Mouse (Mus musculus): ENCODE measurements around the gene Pigk. TPM values are rescaled to one million over a fixed set of nuclear protein-coding genes. Genes with fewer than 3 reads are reported as not detected.

Gene Pigk
- polyA plus RNA-seq, 1 experiment from 2014 or later, result 49.1 TPM

DNA sequence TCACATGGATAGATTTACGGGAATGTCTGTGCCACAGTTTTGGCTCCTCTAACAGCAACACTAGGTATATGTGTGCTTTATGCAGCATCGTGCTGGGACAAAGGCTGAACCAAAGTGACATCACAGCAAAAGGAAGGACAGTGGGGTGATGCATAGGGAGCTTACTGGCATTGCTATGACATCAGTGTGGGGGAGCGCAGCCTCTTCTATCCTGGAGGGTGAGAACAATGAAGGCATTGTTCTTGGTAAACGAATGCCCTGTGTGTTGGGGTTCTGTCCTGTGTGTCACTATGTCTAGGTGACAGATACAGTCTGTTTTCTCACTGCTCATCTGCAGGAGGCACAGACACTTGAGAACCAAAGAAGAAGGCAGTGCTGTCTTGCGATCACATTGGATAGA lies 285.0 kb downstream of the Pigk start:
- no peaks in the 10 kb centered on the region for H3K36me3 ChIP-seq (replicated peaks; ENCODE audit: control insufficient read depth, insufficient read depth, low read depth, low read length)
- H3K27ac ChIP-seq (replicated peaks; ENCODE audit: low read depth, low read length), result no peak overlapping the region
- H3K4me2 ChIP-seq (ENCODE audit: low read depth, low read length), result no peak overlapping the region
- H3K27me3 ChIP-seq (ENCODE audit: control insufficient read depth, insufficient read depth, low read length), result no peaks in the 10 kb centered on the region
- ATAC-seq (replicated peaks; ENCODE audit: insufficient number of reproducible peaks, low FRiP score, low TSS enrichment, low read depth), result 0 out of 2 replicates have a peak, but pooled peaks have one; percentile 29
- DNase-seq (ENCODE audit: low spot score), result no peak
- WGBS, result 58% methylated on average over 5 of the region's 5 CpGs
- H3K4me1 ChIP-seq (ENCODE audit: control insufficient read depth, insufficient read depth, low read length), result no peaks in the 10 kb centered on the region
- no peak overlapping the region for H3K4me3 ChIP-seq (ENCODE audit: low read depth, low read length)
- H3K9ac ChIP-seq (replicated peaks; ENCODE audit: low read length), result no peak overlapping the region
- H3K9me3 ChIP-seq (replicated peaks; ENCODE audit: control insufficient read depth, low read length), result no peaks in the 10 kb centered on the region

- H3K27ac ChIP-seq (replicated peaks; ENCODE audit: low read depth, low read length), result no peak overlapping the region
- H3K9me3 ChIP-seq (replicated peaks; ENCODE audit: control insufficient read depth, low read length), result no peaks in the 10 kb centered on the region
- ATAC-seq (replicated peaks; ENCODE audit: insufficient number of reproducible peaks, low FRiP score, low TSS enrichment, low read depth) (no peak), DNase-seq (ENCODE audit: low spot score) (no peak)
- no peaks in the 10 kb centered on the region for H3K4me1 ChIP-seq (ENCODE audit: control insufficient read depth, insufficient read depth, low read length)
- H3K9ac ChIP-seq (replicated peaks; ENCODE audit: low read length), result no peak overlapping the region
- WGBS, result 90% methylated on average over 6 of the region's 6 CpGs
- no peak overlapping the region for H3K4me3 ChIP-seq (ENCODE audit: low read depth, low read length)
- H3K27me3 ChIP-seq (ENCODE audit: control insufficient read depth, insufficient read depth, low read length), result no peaks in the 10 kb centered on the region
- no peaks in the 10 kb centered on the region for H3K36me3 ChIP-seq (replicated peaks; ENCODE audit: control insufficient read depth, insufficient read depth, low read depth, low read length)
- H3K4me2 ChIP-seq (ENCODE audit: low read depth, low read length), result no peak overlapping the region
These were observed 293.0 kb downstream of the Pigk start for GRCm38 (mm10) chr3:153006893-153007292.

DNA sequence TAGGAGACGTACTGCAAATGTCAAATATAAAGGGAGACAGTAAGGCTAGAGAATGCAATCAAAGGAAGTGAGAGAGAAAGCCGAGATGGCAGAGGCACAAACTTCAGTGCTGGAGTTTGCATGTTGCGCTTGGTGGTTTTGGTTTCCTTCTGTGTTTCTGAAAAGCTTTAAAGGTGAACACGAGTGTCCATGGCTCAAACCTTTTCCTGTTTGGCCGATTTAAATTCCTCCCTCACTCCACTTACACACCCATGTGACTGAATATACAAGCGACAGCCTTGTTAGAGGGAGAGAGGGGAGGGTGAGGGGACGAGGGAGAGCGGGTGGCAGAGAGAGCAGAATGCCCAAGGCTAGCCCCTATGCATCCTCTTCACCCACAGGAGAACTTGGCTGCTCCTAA lies 302.5 kb downstream of the Pigk start:
- H3K9ac ChIP-seq (replicated peaks; ENCODE audit: low read length), result no peak overlapping the region
- no peak overlapping the region for H3K4me3 ChIP-seq (ENCODE audit: low read depth, low read length)
- no peaks in the 10 kb centered on the region for H3K4me1 ChIP-seq (ENCODE audit: control insufficient read depth, insufficient read depth, low read length)
- no peak overlapping the region for H3K27ac ChIP-seq (replicated peaks; ENCODE audit: low read depth, low read length)
- ATAC-seq (replicated peaks; ENCODE audit: insufficient number of reproducible peaks, low FRiP score, low TSS enrichment, low read depth) (no peak), DNase-seq (ENCODE audit: low spot score) (no peak)
- 58% methylated on average over 8 of the region's 8 CpGs for WGBS
- H3K4me2 ChIP-seq (ENCODE audit: low read depth, low read length), result no peak overlapping the region
- no peaks in the 10 kb centered on the region for H3K9me3 ChIP-seq (replicated peaks; ENCODE audit: control insufficient read depth, low read length)
- no peaks in the 10 kb centered on the region for H3K27me3 ChIP-seq (ENCODE audit: control insufficient read depth, insufficient read depth, low read length)
- H3K36me3 ChIP-seq (replicated peaks; ENCODE audit: control insufficient read depth, insufficient read depth, low read depth, low read length), result no peaks in the 10 kb centered on the region

DNA sequence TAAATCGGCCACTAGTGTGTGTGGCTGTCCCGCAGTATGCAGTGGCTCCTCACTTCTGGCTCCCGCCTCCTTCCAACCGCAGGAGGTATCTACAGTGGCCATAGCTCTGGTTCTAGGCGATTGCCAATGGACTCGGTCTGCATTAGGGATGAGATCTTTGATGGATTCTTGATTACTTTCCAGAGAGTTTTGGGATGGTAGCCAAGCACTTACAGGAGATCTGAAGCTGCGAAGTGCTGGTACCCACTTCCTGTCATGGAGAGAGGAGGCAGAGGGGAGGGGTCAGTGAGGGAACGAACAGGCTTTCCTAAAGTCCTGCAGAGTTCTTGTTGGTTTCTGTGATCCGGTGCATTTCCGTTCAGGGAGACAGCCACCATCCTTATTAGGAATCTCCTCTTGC lies 304.2 kb downstream of the Pigk start:
- WGBS, result 72% methylated on average over 10 of the region's 10 CpGs
- Histone ChIP-seq H3K36me3 (replicated peaks; ENCODE audit: control insufficient read depth, insufficient read depth, low read depth, low read length) (no peaks in the 10 kb centered on the region), H3K9me3 (replicated peaks; ENCODE audit: control insufficient read depth, low read length) (no peaks in the 10 kb centered on the region), H3K27ac (replicated peaks; ENCODE audit: low read depth, low read length) (no peak overlapping the region), H3K9ac (replicated peaks; ENCODE audit: low read length) (no peak overlapping the region), H3K4me1 (ENCODE audit: control insufficient read depth, insufficient read depth, low read length) (no peaks in the 10 kb centered on the region), H3K4me2 (ENCODE audit: low read depth, low read length) (no peak overlapping the region), H3K4me3 (ENCODE audit: low read depth, low read length) (no peak overlapping the region), H3K27me3 (ENCODE audit: control insufficient read depth, insufficient read depth, low read length) (no peaks in the 10 kb centered on the region)
- no peak for DNase-seq (ENCODE audit: low spot score)
- no peak for ATAC-seq (replicated peaks; ENCODE audit: insufficient number of reproducible peaks, low FRiP score, low TSS enrichment, low read depth)

- Histone ChIP-seq H3K4me1 (ENCODE audit: control insufficient read depth, insufficient read depth, low read length) (no peaks in the 10 kb centered on the region), H3K4me3 (ENCODE audit: low read depth, low read length) (no peak overlapping the region), H3K9me3 (replicated peaks; ENCODE audit: control insufficient read depth, low read length) (no peaks in the 10 kb centered on the region), H3K27me3 (ENCODE audit: control insufficient read depth, insufficient read depth, low read length) (no peaks in the 10 kb centered on the region), H3K27ac (replicated peaks; ENCODE audit: low read depth, low read length) (no peak overlapping the region), H3K9ac (replicated peaks; ENCODE audit: low read length) (no peak overlapping the region), H3K36me3 (replicated peaks; ENCODE audit: control insufficient read depth, insufficient read depth, low read depth, low read length) (no peaks in the 10 kb centered on the region), H3K4me2 (ENCODE audit: low read depth, low read length) (no peak overlapping the region)
- DNase-seq (ENCODE audit: low spot score) (no peak), ATAC-seq (replicated peaks; ENCODE audit: insufficient number of reproducible peaks, low FRiP score, low TSS enrichment, low read depth) (no peak)
- WGBS, result 88% methylated on average over 11 of the region's 11 CpGs
These were observed 310.1 kb downstream of the Pigk start for GRCm38 (mm10) chr3:153024016-153024415.

Other genes with a start within 250 kb of the Pigk start
- gene Ak5, start 45.7 kb upstream of the Pigk start, polyA plus RNA-seq (2014; fragmentation: Nextera tagmentation; extraction: Ambion mirVana), result 0.63 and 1.3 TPM in 2 replicates